Mouse (Mus musculus) myocyte (in vitro differentiated cells): Measurements from ENCODE around the gene Ly86. TPM values are rescaled to one million over a fixed set of nuclear protein-coding genes. Genes with fewer than 3 reads are reported as not detected.

Experiments used
- H3K27me3 ChIP-seq: one replicate; pipeline ENCODE4 v1.6.1; 2011; ENCODE audit not compliant: control insufficient read depth, insufficient read depth, insufficient read length
- H3K36me3 ChIP-seq: one replicate; pipeline ENCODE4 v1.6.1; 2011; ENCODE audit not compliant: control insufficient read depth, insufficient read depth
- H3K4me2 ChIP-seq: one replicate; pipeline ENCODE4 v1.6.1; 2011; ENCODE audit warnings: low read depth, control low read depth
- H3K4me3 ChIP-seq: one replicate; pipeline ENCODE4 v1.5.1; 2011; ENCODE audit warnings: mild to moderate bottlenecking, control low read depth, moderate library complexity
- H3K79me2 ChIP-seq: one replicate; pipeline ENCODE4 v1.6.1; 2011; ENCODE audit not compliant: control insufficient read depth, insufficient read depth
- H3ac ChIP-seq: one replicate; pipeline ENCODE4 v1.6.1; 2011; ENCODE audit not compliant: control insufficient read depth, insufficient read length
- CEBPB ChIP-seq: IDR thresholded peaks from 2 replicates; pipeline ENCODE4 v1.6.1; 2011; ENCODE audit warnings: mild to moderate bottlenecking, moderate library complexity; ENCODE audit not compliant: poor library complexity, insufficient read depth, severe bottlenecking
- E2F4 ChIP-seq: IDR thresholded peaks from one replicate; pipeline ENCODE4 v1.6.1; 2011; ENCODE audit warnings: mild to moderate bottlenecking, control low read depth, moderate library complexity; ENCODE audit not compliant: insufficient read depth
- MAX ChIP-seq: IDR thresholded peaks from one replicate; pipeline ENCODE4 v1.6.1; 2011; ENCODE audit warnings: low read depth, mild to moderate bottlenecking, control low read depth
- MYOD1 ChIP-seq, 3 experiments: IDR thresholded peaks; one replicate each; pipeline ENCODE4 v1.6.1; 2011; ENCODE audit warnings: control low read depth in 2 of 3, low read depth in 2 of 3, mild to moderate bottlenecking in 2 of 3, moderate library complexity in 1 of 3; ENCODE audit not compliant: insufficient read length in 2 of 3, control insufficient read depth in 1 of 3
- MYOG ChIP-seq, 3 experiments: IDR thresholded peaks; one replicate each; pipeline ENCODE4 v1.6.1; 2011; ENCODE audit warnings: control low read depth in 2 of 3, low read depth in 2 of 3, mild to moderate bottlenecking in 2 of 3; ENCODE audit not compliant: insufficient read length in 2 of 3, control insufficient read depth in 1 of 3, insufficient read depth in 1 of 3
- POLR2A ChIP-seq: IDR thresholded peaks from one replicate; pipeline ENCODE4 v1.6.1; 2011; ENCODE audit warnings: low read depth, mild to moderate bottlenecking, control low read depth, moderate library complexity; ENCODE audit not compliant: insufficient read length
- POLR2AphosphoS2 ChIP-seq: IDR thresholded peaks from one replicate; pipeline ENCODE4 v1.6.1; 2011; ENCODE audit warnings: low read depth, control low read depth; ENCODE audit not compliant: insufficient read length
- REST ChIP-seq: IDR thresholded peaks from one replicate; pipeline ENCODE4 v1.6.1; 2011; ENCODE audit warnings: mild to moderate bottlenecking, control low read depth, moderate library complexity; ENCODE audit not compliant: insufficient read depth, insufficient read length
- SRF ChIP-seq: IDR thresholded peaks from one replicate; pipeline ENCODE4 v1.6.1; 2011; ENCODE audit warnings: low read depth; ENCODE audit not compliant: control insufficient read depth, insufficient read length
- TCF12 ChIP-seq: IDR thresholded peaks from one replicate; pipeline ENCODE4 v1.6.1; 2011; ENCODE audit warnings: mild to moderate bottlenecking, control low read depth; ENCODE audit not compliant: poor library complexity, insufficient read depth, severe bottlenecking
- TCF3 ChIP-seq: IDR thresholded peaks from one replicate; pipeline ENCODE4 v1.6.1; 2011; ENCODE audit warnings: low read depth, control low read depth; ENCODE audit not compliant: insufficient read length
- USF1 ChIP-seq: IDR thresholded peaks from one replicate; pipeline ENCODE4 v1.6.1; 2011; ENCODE audit warnings: low read depth, mild to moderate bottlenecking, control low read depth, moderate library complexity
- polyA plus RNA-seq: library from polyadenylated mRNA; unstranded; fragments of >200 nt; fragmentation: generic; extraction: Trizol; gene quantifications from one replicate; pipeline ENCODE4 v1.2.1, GENCODE M21; 2012; ENCODE audit warnings: missing spikeins

Gene Ly86
- polyA plus RNA-seq, 1 experiment, result not detected

- TF ChIP-seq CEBPB (no peak), USF1 (no peak), POLR2AphosphoS2 (no peak), POLR2A (no peak), MYOG (IDR thresholded peaks at IDR 0.05; ENCODE audit: control insufficient read depth in 1 of 3, insufficient read depth in 1 of 3, insufficient read length in 2 of 3, low read depth in 2 of 3) (no peak)
- no peaks in the 10 kb centered on the region for H3K79me2 ChIP-seq
- H3K27me3 ChIP-seq, result no peaks in the 10 kb centered on the region
Observed at GRCm38 (mm10) chr13:37415696-37416095, 70.7 kb downstream of the Ly86 start.

GRCm38 (mm10) chr13:37423416-37423815 is 78.4 kb downstream of the Ly86 start:
- Histone ChIP-seq H3K79me2 (no peaks in the 10 kb centered on the region), H3K4me3 (no peak overlapping the region), H3ac (no peak overlapping the region), H3K27me3 (no peaks in the 10 kb centered on the region), H3K4me2 (no peak overlapping the region), H3K36me3 (no peaks in the 10 kb centered on the region)
- TF ChIP-seq MYOG (IDR thresholded peaks at IDR 0.05; ENCODE audit: control insufficient read depth in 1 of 3, insufficient read depth in 1 of 3, insufficient read length in 2 of 3, low read depth in 2 of 3) (no peak), CEBPB (no peak), MYOD1 (IDR thresholded peaks at IDR 0.05; ENCODE audit: control insufficient read depth in 1 of 3, insufficient read length in 2 of 3, low read depth in 2 of 3) (no peak), TCF3 (no peak), MAX (no peak), TCF12 (no peak), USF1 (no peak), POLR2AphosphoS2 (no peak), REST (no peak), SRF (no peak)

More at GRCm38 (mm10) chr13:37415696-37416095, 70.7 kb downstream of the Ly86 start:
- no peaks in the 10 kb centered on the region for H3K36me3 ChIP-seq
- H3ac ChIP-seq, result no peak overlapping the region
- no peak overlapping the region for H3K4me3 ChIP-seq
- no peak overlapping the region for H3K4me2 ChIP-seq

GRCm38 (mm10) chr13:37424904-37425303 is 79.9 kb downstream of the Ly86 start:
- no peak overlapping the region for H3K4me2 ChIP-seq
- H3K79me2 ChIP-seq, result no peaks in the 10 kb centered on the region
- TF ChIP-seq USF1 (no peak), MAX (no peak)
- H3K36me3 ChIP-seq, result no peaks in the 10 kb centered on the region
- H3K27me3 ChIP-seq, result no peaks in the 10 kb centered on the region
- no peak overlapping the region for H3K4me3 ChIP-seq
- H3ac ChIP-seq, result no peak overlapping the region

GRCm38 (mm10) chr13:37425406-37425805 is 80.4 kb downstream of the Ly86 start:
- H3K79me2 ChIP-seq, result no peaks in the 10 kb centered on the region
- H3K4me2 ChIP-seq, result no peak overlapping the region
- H3K4me3 ChIP-seq, result no peak overlapping the region
- no peaks in the 10 kb centered on the region for H3K36me3 ChIP-seq
- TF ChIP-seq MYOD1 (IDR thresholded peaks at IDR 0.05; ENCODE audit: control insufficient read depth in 1 of 3, insufficient read length in 2 of 3, low read depth in 2 of 3) (no peak), CEBPB (no peak), MYOG (IDR thresholded peaks at IDR 0.05; ENCODE audit: control insufficient read depth in 1 of 3, insufficient read depth in 1 of 3, insufficient read length in 2 of 3, low read depth in 2 of 3) (no peak), MAX (no peak), USF1 (no peak), TCF3 (no peak), TCF12 (no peak), REST (no peak), POLR2A (no peak), POLR2AphosphoS2 (no peak), E2F4 (no peak)
- H3K27me3 ChIP-seq, result no peaks in the 10 kb centered on the region
- H3ac ChIP-seq, result no peak overlapping the region

GRCm38 (mm10) chr13:37426578-37427336 is 81.7 kb downstream of the Ly86 start:
- no peak overlapping the region for H3K4me2 ChIP-seq
- no peak overlapping the region for H3ac ChIP-seq
- TF ChIP-seq TCF3 (no peak), MYOD1 (IDR thresholded peaks at IDR 0.05; ENCODE audit: control insufficient read depth in 1 of 3, insufficient read length in 2 of 3, low read depth in 2 of 3) (no peak), SRF (no peak), POLR2A (no peak), REST (no peak), POLR2AphosphoS2 (no peak), USF1 (no peak), MYOG (IDR thresholded peaks at IDR 0.05; ENCODE audit: control insufficient read depth in 1 of 3, insufficient read depth in 1 of 3, insufficient read length in 2 of 3, low read depth in 2 of 3) (no peak), MAX (no peak), TCF12 (no peak), E2F4 (no peak), CEBPB (no peak)
- H3K36me3 ChIP-seq, result no peaks in the 10 kb centered on the region
- H3K79me2 ChIP-seq, result no peaks in the 10 kb centered on the region
- no peak overlapping the region for H3K4me3 ChIP-seq
- H3K27me3 ChIP-seq, result no peaks in the 10 kb centered on the region
